Mouse (Mus musculus) layer of hippocampus, postnatal 36 days (tissue): ENCODE results near the gene C1qc. TPM values are rescaled to one million over a fixed set of nuclear protein-coding genes. Genes with fewer than 3 reads are reported as not detected.

Source experiments
- DNase-seq, 2 experiments: peaks; one replicate each; pipeline ENCODE4 v3.0.0; 2022
- total RNA-seq, 2 experiments: library from RNA; stranded (reverse); gene quantifications; 2 replicates each; pipeline ENCODE4 v1.2.3; 2021

C1qc gene
- total RNA-seq, 2 experiments from 2014 or later = 36.1 to 37.7 TPM

DNA sequence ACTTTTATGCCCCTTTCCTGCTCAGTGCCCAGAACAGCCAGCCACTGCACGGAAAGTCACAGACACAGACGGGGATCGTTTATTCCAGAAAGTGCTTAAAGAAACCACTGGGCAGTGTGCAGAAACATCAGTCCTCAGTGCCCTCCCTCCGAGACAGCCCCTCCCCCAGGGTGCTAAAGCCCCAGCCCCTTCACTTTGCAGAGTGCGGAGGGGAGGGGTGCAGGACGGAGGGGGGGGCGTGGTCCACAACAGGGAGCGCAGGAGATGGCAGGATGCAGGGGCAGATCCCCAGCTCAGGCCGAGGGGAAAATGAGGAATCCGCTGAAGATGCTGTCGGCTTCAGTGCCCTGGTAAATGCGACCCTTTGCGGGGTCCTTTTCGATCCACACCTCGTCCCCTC, 3.0 kb upstream of the C1qc start:
- DNase-seq = no peak

- no peak for DNase-seq
Measured at GRCm38 (mm10) chr4:136894821-136895220, 2.0 kb upstream of the C1qc start.

GRCm38 (mm10) chr4:136893691-136894543, 1.1 kb upstream of the C1qc start:
- peak; percentile 56 to 63 for DNase-seq

DNA sequence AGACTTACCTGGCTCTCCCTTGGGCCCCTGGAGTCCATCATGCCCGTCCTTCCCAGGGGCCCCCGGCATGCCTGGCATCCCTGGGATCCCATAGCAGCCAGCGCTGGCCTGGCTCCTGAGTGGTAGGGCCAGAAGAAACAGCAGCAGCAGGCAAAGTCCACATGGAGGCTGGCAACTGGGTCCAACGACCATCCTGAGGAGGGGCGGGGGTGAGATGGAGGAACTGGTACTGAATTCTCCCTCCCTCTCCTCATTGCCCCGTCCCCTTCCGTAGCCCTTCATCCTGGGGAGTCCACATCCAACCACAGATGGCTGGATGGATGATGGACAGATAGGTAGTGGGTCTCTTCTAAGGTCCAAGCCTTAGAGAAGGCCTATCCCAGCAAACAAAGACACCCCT, 494 bp downstream of the C1qc start:
- no peak for DNase-seq

- no peak for DNase-seq
Measured at GRCm38 (mm10) chr4:136891115-136891514, 1.8 kb downstream of the C1qc start.

DNA sequence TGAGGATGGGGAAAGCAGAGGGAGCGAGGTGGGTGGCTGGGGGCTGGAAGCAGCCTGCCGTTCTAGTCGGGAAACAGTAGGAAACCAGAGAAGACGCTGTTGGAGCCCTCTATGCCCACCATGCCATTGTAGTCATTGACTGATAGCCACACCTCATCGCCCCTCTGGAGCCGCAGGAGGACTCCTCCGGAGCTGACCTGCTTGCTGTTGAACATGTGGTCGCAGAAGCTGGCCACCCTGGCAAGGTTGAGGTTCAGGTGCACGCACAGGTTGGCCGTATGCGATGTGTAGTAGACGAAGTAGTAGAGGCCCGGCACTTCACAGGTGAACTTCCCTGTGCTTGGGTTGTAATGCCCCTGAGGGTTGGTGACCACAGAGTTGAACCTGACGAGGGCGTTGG, 2.9 kb downstream of the C1qc start:
- no peak for DNase-seq

DNA sequence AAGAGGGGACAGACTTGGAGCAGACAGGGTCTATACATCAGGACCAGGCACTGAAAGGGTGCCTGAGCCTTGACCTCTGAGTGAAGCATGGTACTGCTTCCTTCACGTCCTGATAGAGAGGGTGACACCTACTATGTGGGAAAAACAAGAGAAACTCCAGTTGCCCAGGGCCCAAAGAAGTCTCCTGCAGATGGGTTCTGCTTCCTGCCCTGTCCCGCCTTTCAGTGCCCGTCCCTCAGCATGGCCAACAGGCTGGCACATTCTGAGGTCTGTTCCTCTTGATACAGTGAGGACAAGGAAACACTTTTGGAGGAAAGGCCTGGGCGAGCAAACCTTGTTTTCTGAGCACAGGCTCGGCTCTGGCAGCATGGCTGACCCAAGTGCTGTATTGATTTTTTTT, 5.2 kb downstream of the C1qc start:
- DNase-seq = no peak

DNA sequence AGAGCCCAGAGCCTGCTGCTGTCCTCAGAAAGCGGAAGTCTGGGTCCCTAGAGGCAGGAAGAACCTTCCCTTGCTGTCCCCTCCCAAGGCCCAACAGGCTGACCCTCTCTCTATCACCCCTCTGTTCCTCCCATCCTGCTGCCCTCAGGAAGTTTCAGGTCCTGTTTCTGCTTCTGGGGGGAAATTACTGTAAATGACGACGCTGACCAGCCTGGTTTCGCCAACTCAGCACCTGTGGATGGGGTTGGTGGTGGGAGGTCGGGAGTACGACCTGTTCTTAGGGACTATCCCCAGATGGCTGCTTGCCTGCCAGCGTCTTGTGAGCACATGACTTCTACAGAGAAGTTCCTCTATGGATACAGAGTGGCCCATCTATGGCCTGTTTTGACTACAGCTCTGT, 6.8 kb downstream of the C1qc start, which contains the start of gene C1qb:
Gene C1qb (minus strand): TSS at position 87 of the 400 bp plus-strand sequence.
- DNase-seq = no peak

DNA sequence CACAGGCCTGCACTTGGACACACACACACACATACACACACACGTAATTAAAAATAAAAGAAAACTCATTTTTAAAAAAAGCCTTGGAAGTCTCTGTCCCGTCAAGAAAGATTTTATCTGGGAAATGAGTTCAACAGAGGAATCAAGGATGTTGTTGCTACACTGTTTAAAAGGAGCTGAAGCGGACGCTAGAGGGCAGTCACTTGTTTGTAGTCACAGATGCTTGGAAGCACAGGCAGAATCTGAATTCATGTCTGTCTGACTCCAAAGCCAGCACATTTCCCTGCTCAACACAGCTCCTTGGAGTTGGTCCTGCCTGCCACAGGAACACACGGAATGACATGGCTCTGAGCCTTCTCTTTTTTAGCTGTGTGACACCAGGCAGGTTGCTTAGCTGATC, 14.3 kb downstream of the C1qc start:
- no peak for DNase-seq

DNA sequence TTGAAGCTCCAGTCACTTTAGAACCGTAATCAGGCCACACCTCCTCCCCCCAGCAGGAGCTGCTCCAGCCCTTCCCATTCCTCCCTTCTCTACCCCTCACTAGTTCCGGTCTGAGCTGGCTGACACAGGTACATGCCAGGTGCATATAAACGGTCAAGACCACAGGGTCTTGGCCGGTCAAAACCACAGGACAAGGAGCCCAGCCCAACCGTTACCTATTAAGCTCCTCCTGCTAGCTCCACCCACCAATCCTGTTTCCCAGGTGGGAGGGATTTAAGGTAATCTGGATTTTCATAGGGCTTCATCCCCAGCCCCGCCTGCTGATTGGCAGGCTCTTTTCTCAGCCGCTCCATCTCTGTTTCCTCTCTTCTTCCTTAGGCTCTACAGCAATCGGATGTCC, 14.7 kb downstream of the C1qc start:
- DNase-seq = no peak

DNA sequence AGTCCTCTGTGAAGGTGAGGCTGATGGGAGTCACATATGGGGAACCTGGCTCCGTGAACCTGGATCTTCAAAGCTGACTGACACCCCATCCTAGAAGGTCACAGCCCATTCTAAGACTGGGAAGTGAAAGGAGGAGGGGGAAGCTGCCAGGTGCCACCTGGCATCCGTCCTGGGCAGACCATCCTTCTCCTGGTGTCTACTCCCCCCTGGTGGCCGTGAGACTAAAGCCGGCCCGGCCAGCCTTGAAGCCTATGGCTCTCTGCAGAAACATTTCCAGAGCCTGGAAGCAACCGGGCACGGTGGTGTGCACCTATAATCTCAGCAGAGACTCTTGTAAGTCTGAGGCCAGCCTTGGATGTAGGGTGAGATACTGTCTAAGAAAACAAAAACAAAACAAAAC, 15.9 kb downstream of the C1qc start:
- no peak for DNase-seq

GRCm38 (mm10) chr4:136875012-136875411, 17.9 kb downstream of the C1qc start:
- DNase-seq = no peak

DNA sequence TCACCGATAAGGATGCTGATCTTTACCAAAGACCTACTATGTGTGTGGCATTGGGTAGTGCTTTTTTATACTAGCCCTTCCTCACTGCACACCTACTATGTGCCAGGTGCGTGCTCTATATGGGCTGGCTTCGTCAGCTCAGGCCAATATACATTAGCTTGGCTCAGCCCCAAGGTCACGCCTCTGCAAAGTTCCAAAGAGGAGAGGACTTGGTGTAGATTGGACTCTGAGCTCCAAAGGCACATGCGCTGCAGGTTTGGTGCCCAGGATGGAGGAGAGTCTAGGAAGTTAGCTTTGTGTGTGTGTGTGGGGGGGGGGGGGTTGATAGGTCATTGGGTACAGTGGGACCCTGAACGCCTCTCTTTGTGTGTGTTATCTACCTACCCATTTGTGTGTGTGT, 24.5 kb downstream of the C1qc start:
- no peak for DNase-seq

DNA sequence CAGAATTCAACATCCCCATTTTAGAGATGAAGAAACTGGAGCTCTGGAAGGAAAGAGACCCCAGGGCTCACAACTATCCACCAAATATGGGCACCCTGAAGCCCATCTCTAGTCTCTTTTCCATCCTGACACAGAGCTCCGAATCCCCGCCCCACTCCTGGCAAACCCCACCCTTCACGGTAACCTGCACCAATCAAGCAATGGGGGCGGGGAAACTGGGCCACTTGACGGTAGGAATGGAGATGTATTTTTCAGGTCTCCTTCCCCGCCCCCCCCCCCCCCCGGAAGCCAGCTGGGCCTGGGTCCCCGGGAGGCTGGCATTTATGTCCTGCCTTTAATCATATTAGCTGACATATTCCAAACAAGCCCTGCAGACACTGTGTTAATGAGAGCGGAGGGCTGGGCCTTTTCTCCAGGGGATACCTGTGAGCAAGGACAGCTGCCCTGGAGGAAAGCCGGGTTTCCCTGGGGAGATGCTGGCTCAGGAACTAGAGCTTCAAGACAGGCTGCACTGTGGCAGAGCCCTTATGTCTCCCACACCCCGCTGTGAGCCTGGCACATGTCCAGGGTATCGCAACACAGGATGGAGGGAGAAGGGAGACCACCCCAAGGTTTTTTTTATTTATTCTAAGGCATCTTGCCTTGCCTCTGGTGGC, 25.0 kb downstream of the C1qc start:
- DNase-seq = no peak

DNA sequence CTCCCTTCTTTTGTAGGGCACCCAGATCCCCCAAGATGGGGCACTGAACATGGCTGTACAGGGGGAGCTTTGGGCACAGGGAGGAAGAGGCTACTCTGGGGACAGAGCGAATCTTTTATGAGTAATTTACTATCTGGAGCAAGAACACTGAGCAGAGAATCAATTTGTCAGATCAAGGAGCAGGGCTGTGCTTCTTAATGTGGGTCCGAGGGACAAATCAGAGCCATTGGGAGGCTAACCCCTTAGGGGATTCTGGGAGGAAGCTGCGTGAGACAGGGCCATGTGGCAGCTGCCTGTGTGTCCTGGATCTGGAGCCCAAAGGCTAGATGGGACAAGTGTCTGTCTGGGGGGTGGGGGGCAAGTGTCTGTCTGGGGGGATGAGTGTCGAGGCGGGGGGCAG, 27.3 kb downstream of the C1qc start:
- DNase-seq = no peak

DNA sequence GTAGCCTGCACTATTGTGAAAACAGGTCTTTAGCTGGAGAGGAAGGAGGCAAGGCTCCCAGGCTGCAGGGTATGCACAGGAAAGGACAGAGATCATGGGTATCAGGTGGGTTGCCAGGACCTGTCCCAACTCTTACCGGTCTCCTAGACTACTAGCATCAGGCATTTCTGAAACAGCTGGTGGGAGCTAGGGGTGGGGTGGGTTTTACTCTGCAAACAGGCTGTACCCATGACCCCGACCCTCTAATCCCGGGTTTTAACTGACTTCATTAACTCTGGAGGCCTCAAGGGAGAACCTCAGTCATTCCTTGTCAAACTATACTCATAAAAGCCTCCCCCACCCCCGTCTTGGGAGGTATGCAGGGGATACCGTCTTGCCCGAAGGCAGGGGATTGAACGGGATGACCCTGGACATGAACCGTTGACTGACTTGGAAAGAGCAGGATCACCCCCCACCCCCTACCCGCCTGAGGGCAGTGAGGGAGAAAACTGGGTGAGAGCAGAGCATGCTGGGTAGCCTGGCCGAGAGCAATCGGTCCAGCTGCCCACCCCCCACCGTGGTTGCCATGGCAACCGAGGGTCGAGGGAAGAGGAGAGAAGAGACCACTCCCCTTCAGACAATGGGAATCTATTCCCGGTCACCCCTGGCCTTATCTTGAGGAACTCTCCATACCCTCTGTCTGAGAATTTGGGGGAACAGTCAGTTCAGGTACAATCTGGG, 28.0 kb downstream of the C1qc start:
- no peak for DNase-seq

GRCm38 (mm10) chr4:136863517-136863916, 29.3 kb downstream of the C1qc start:
- no peak for DNase-seq

DNA sequence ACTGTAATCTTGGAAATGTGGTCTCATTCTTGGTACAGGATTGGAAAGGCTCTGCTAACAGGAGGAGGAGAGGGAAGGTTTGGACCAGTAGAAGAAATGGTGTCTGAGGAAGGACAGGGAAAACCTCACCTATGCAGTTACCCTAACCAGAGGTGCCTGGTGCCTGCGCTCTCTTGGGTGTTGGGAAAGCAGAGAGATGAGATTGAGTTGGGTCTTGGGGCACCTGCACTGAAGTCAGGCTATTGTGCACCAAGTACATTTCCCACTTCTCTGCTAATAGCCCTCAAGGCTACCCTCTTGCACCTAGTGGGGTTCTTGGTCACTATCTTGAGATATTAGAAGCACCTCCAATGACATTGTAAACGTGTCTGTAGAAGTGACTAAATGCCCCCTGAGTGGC, 30.5 kb downstream of the C1qc start:
- no peak for DNase-seq

GRCm38 (mm10) chr4:136861806-136862205, 31.1 kb downstream of the C1qc start:
- DNase-seq = peak in 1 of 2 experiments; percentile 9

DNA sequence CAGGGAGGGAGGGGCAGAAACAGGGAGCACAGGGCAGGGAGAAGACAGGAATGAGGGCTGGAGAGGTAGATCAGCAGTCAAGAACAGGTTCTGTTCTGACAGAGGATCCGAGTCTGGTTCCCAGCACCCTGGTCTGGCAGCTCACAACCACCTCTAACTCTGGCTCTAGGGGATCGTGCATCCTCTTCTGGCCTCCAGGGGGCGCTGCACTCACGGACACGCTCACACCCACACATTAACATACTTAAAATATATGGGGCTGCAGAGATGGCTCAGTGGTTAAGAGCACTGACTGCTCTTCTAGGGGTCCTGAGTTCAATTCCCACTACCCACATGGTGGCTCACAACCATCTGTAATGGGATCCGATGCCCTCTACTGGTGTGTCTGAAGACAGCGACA, 32.8 kb downstream of the C1qc start:
- DNase-seq = no peak

DNA sequence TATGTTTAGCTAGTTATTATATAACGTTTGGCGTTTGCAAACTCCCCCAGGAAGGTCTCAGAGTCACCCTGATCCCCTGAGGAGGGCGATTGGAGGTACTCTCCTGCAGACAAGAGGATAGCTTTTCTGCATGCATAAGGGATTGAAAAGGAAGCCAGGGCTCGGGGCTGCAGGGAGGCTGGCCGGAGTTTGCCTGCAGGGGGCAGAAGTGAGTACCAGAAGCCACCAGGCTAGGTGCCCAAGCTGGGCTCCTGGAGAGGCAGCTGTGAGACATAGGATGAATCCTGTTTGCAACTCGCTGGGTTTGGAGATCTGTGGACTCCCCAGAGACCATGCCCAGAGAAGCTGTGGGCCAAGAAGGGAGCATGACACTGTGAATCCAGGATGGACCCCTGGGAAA, 37.8 kb downstream of the C1qc start:
- DNase-seq = peak in 1 of 2 experiments; percentile 14

DNA sequence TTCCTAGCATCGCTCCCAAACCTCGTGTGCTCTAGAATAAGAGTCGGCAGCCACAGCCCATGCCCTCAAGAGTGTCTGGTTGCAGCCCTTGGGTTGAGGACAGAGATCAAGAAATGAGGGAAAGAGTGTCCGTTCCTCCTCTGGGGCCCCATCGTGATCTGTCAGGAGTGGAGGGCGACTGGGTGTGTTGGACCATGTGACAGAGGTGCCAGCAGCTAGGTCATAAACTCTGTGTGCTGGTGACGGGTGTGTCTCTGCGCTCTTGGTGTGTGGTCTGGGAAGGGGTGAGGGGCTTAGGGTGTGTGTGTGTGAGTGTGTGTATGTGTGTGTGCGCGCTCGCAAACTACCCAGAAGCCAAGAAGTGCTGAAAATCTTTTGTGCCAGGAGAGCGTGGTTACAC, 39.9 kb downstream of the C1qc start:
- no peak for DNase-seq

DNA sequence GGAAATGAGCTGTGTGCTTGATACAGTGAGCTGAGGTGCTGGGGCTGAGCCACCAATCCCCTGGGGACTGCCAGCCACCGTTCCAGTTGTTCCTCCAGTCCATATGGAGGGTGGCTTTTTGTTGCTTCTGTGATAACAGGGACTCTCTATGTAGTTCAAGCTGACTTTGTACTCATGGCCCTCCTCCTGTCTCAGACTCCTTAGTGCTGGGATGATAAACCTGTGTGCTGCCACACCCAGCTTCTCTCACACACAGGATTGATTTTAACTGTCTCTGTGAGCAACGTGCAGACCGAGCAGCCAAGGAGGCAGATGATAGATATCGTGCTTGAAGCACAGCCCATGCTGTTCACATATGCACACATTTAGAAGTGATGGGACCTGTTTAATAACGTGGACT, 40.7 kb downstream of the C1qc start:
- no peak for DNase-seq
